Mouse (Mus musculus) heart, adult 10 weeks (tissue): ENCODE results near the gene Pfn1. TPM values are rescaled to one million over a fixed set of nuclear protein-coding genes. Genes with fewer than 3 reads are reported as not detected.

ENCODE experiments used
- polyA plus RNA-seq: library from polyadenylated mRNA; stranded (reverse); fragments of 350-450 nt; fragmentation: Illumina TruSeq; extraction: RNeasy Lipid Tissue Mini Kit (QIAGEN cat#74804); gene quantifications from one replicate; pipeline ENCODE4 v1.2.3, GENCODE M21; 2014; ENCODE audit warnings: low read depth, low replicate concordance

Pfn1 gene
- 286 TPM for polyA plus RNA-seq

GRCm38 (mm10) chr11:70654198-70654922, at the start of gene Pfn1:
Gene Pfn1 (minus strand): TSS chr11:70654644.

GRCm38 (mm10) chr11:70699722-70700556, 45.5 kb upstream of the Pfn1 start, which contains the start of the genes Inca1 and Kif1c:
Gene Inca1 (minus strand): TSS chr11:70700155.
Gene Kif1c (plus strand): TSS chr11:70700548.

GRCm38 (mm10) chr11:70687601-70688199, 33.3 kb upstream of the Pfn1 start, which contains the start of gene Camta2:
Gene Camta2 (minus strand): TSS chr11:70688105.

GRCm38 (mm10) chr11:70668771-70669505, 14.5 kb upstream of the Pfn1 start, which contains the start of gene Spag7:
Gene Spag7 (minus strand): TSS chr11:70669416.

GRCm38 (mm10) chr11:70656964-70657363, 2.5 kb upstream of the Pfn1 start, which contains the start of gene Eno3:
Gene Eno3 (plus strand): TSS chr11:70657202.

GRCm38 (mm10) chr11:70646691-70647650, 7.5 kb downstream of the Pfn1 start, which contains the start of the genes Rnf167 and Slc25a11:
Gene Rnf167 (plus strand): TSS chr11:70647235.
Gene Slc25a11 (minus strand): TSS chr11:70647479.

GRCm38 (mm10) chr11:70638714-70639278, 15.6 kb downstream of the Pfn1 start, which contains the start of gene Gp1ba:
Gene Gp1ba (plus strand): TSS chr11:70639122.

GRCm38 (mm10) chr11:70619101-70619500, 35.3 kb downstream of the Pfn1 start, which contains the start of gene Chrne:
Gene Chrne (minus strand): TSS chr11:70619216.

GRCm38 (mm10) chr11:70615516-70616093, 38.8 kb downstream of the Pfn1 start, which contains the start of gene 4930544D05Rik:
Gene 4930544D05Rik (plus strand): TSS chr11:70615848.

Other genes starting within 250 kb of the Pfn1 start
- gene Pelp1, start 244.6 kb downstream of the Pfn1 start, polyA plus RNA-seq, result 13.6 TPM
- gene Arrb2, start 222.0 kb downstream of the Pfn1 start, polyA plus RNA-seq, result 15.8 TPM
- 9.5 TPM for gene Med11, start 202.7 kb downstream of the Pfn1 start, polyA plus RNA-seq
- gene Zmynd15, start 195.2 kb downstream of the Pfn1 start, polyA plus RNA-seq, result 2.3 TPM
- 12.2 TPM for gene Cxcl16, start 194.7 kb downstream of the Pfn1 start, polyA plus RNA-seq
- gene Tm4sf5, start 149.4 kb downstream of the Pfn1 start, polyA plus RNA-seq, result 4.7 TPM
- gene Vmo1, start 140.0 kb downstream of the Pfn1 start, polyA plus RNA-seq, result not detected
- not detected for gene Gltpd2, start 135.4 kb downstream of the Pfn1 start, polyA plus RNA-seq
- 275 TPM for gene Psmb6, start 129.3 kb downstream of the Pfn1 start, polyA plus RNA-seq
- gene Gm40193, start 121.7 kb downstream of the Pfn1 start, polyA plus RNA-seq, result not detected
- 7.4 TPM for gene Pld2, start 114.6 kb downstream of the Pfn1 start, polyA plus RNA-seq
- 34.3 TPM for gene Mink1, start 91.8 kb downstream of the Pfn1 start, polyA plus RNA-seq
- not detected for gene 4930544D05Rik, start 38.8 kb downstream of the Pfn1 start, polyA plus RNA-seq
- gene Chrne, start 35.4 kb downstream of the Pfn1 start, polyA plus RNA-seq, result not detected
- gene Gp1ba, start 15.5 kb downstream of the Pfn1 start, polyA plus RNA-seq, result not detected
- 66.5 TPM for gene Rnf167, start 7.4 kb downstream of the Pfn1 start, polyA plus RNA-seq
- 630 TPM for gene Slc25a11, start 7.2 kb downstream of the Pfn1 start, polyA plus RNA-seq
- 1,559 TPM for gene Eno3, start 2.6 kb upstream of the Pfn1 start, polyA plus RNA-seq
- 134 TPM for gene Spag7, start 14.8 kb upstream of the Pfn1 start, polyA plus RNA-seq
- 29.5 TPM for gene Camta2, start 33.5 kb upstream of the Pfn1 start, polyA plus RNA-seq
- 11.4 TPM for gene Inca1, start 45.5 kb upstream of the Pfn1 start, polyA plus RNA-seq
- gene Kif1c, start 45.9 kb upstream of the Pfn1 start, polyA plus RNA-seq, result 315 TPM
- gene Zfp3, start 109.6 kb upstream of the Pfn1 start, polyA plus RNA-seq, result 9.2 TPM
- not detected for gene Scimp, start 157.9 kb upstream of the Pfn1 start, polyA plus RNA-seq
- 25.0 TPM for gene Rabep1, start 190.1 kb upstream of the Pfn1 start, polyA plus RNA-seq